Mouse (Mus musculus) liver, embryonic 14.5 days (tissue): ENCODE measurements around the gene Jmy.

Source experiments
- CTCF ChIP-seq: IDR thresholded peaks from 2 replicates; pipeline ENCODE4 v1.5.1; 2016; ENCODE audit warnings: antibody characterized with exemption, low read depth, control low read depth
- EP300 ChIP-seq: IDR thresholded peaks from 2 replicates; pipeline ENCODE4 v1.6.1; 2016; ENCODE audit warnings: antibody characterized with exemption, low read depth

DNA sequence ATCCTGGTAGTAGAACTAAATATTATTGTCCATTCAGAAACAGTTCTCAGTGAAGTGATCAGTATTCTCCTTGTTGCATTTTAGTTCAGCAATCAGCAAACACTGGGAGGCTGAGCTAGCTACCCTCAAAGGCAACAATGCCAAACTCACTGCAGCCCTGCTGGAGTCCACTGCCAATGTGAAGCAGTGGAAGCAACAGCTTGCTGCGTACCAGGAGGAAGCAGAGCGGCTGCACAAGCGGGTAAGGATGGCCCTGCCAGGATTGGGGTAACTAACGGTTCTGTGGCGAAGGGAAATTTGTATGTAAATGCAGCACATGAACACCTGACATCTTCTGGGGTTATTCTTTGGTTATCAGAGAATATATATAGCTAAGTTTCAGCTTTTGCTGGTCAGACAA, 112.2 kb downstream of the Jmy start:
- no peak for TF ChIP-seq EP300
- no peak for TF ChIP-seq CTCF
